Mouse (Mus musculus) E14TG2a.4 (cell line): ENCODE results near the gene Fbf1.
A peak's percentile ranks its signal among the peaks of the same experiment; 100 is the strongest.

ENCODE experiments used
- H3K27me3 ChIP-seq: 2 replicates; pipeline ENCODE4 v1.6.1; 2014; ENCODE audit warnings: low read length, control low read depth; ENCODE audit not compliant: insufficient read depth
- H3K36me3 ChIP-seq: 2 replicates; pipeline ENCODE4 v1.6.1; 2014; ENCODE audit warnings: low read length, control low read depth; ENCODE audit not compliant: insufficient read depth
- H3K4me1 ChIP-seq: replicated peaks from 2 replicates; pipeline ENCODE4 v1.6.1; 2014; ENCODE audit warnings: low read depth, low read length, control low read depth
- H3K4me3 ChIP-seq: replicated peaks from 2 replicates; pipeline ENCODE4 v1.5.1; 2014; ENCODE audit warnings: mild to moderate bottlenecking, low read length
- H3K9me3 ChIP-seq: 2 replicates; pipeline ENCODE4 v1.6.1; 2014; ENCODE audit warnings: low read length, control low read depth
- CTCF ChIP-seq: conservative IDR thresholded peaks from 2 replicates; pipeline ENCODE4 v1.5.1; 2014; ENCODE audit warnings: low read length
- NANOG ChIP-seq: IDR thresholded peaks from 2 replicates; pipeline ENCODE4 v1.6.1; 2014; ENCODE audit warnings: borderline replicate concordance, low read length, mixed read lengths
- POU5F1 ChIP-seq: IDR thresholded peaks from 2 replicates; pipeline ENCODE4 v1.6.1; 2014; ENCODE audit warnings: low read length, borderline replicate concordance

Fbf1 gene

GRCm38 (mm10) chr11:116167884-116168439 is at the start of gene Fbf1:
TSS of gene Fbf1 (minus strand) at chr11:116168166.
- Histone ChIP-seq H3K4me1 (peaks cover 40% of the 10 kb centered on the region), H3K4me3 (peak within 1 kb of the TSS; percentile 86), H3K36me3 (peaks cover 32% of the 10 kb centered on the region), H3K27me3 (peaks cover 15% of the 10 kb centered on the region; the same call in 1 of the 2 replicates), H3K9me3 (no peaks in the 10 kb centered on the region)
- TF ChIP-seq CTCF (no peak), NANOG (no peak), POU5F1 (no peak)

GRCm38 (mm10) chr11:116216549-116216948 is 48.6 kb upstream of the Fbf1 start:
- H3K9me3 ChIP-seq: no peaks in the 10 kb centered on the region
- H3K4me1 ChIP-seq: peaks cover 60% of the 10 kb centered on the region
- H3K36me3 ChIP-seq: no peaks in the 10 kb centered on the region
- peak overlapping the region; percentile 63; the same call in 1 of the 2 replicates for H3K4me3 ChIP-seq
- peaks cover 15% of the 10 kb centered on the region for H3K27me3 ChIP-seq
- no peak for TF ChIP-seq CTCF
- TF ChIP-seq NANOG: no peak
- TF ChIP-seq POU5F1: no peak

GRCm38 (mm10) chr11:116215991-116216390 is 48.0 kb upstream of the Fbf1 start:
- Histone ChIP-seq H3K27me3 (peaks cover 10% of the 10 kb centered on the region), H3K9me3 (no peaks in the 10 kb centered on the region), H3K4me3 (peak overlapping the region; percentile 63), H3K4me1 (peaks cover 60% of the 10 kb centered on the region), H3K36me3 (no peaks in the 10 kb centered on the region)
- TF ChIP-seq NANOG (no peak), POU5F1 (no peak), CTCF (no peak)

GRCm38 (mm10) chr11:116215181-116215580 is 47.2 kb upstream of the Fbf1 start:
- Histone ChIP-seq H3K27me3 (peaks cover 1% of the 10 kb centered on the region), H3K9me3 (no peaks in the 10 kb centered on the region), H3K36me3 (no peaks in the 10 kb centered on the region), H3K4me3 (peak overlapping the region; percentile 63; the same call in 1 of the 2 replicates), H3K4me1 (peaks cover 60% of the 10 kb centered on the region)
- TF ChIP-seq NANOG (no peak), CTCF (peak; percentile 86)

- Histone ChIP-seq H3K4me3 (no peak overlapping the region), H3K4me1 (peaks cover 57% of the 10 kb centered on the region), H3K27me3 (no peaks in the 10 kb centered on the region), H3K36me3 (no peaks in the 10 kb centered on the region), H3K9me3 (no peaks in the 10 kb centered on the region)
- TF ChIP-seq NANOG: no peak
- no peak for TF ChIP-seq CTCF
- no peak for TF ChIP-seq POU5F1
Measured at GRCm38 (mm10) chr11:116213877-116214510, 46.0 kb upstream of the Fbf1 start.

GRCm38 (mm10) chr11:116212847-116213246 is 44.9 kb upstream of the Fbf1 start:
- no peaks in the 10 kb centered on the region for H3K36me3 ChIP-seq
- no peaks in the 10 kb centered on the region for H3K9me3 ChIP-seq
- TF ChIP-seq NANOG: no peak
- TF ChIP-seq POU5F1: no peak
- TF ChIP-seq CTCF: no peak
- peaks cover 52% of the 10 kb centered on the region for H3K4me1 ChIP-seq
- H3K27me3 ChIP-seq: no peaks in the 10 kb centered on the region
- H3K4me3 ChIP-seq: no peak overlapping the region

GRCm38 (mm10) chr11:116210696-116211095 is 42.7 kb upstream of the Fbf1 start:
- no peak overlapping the region for H3K4me3 ChIP-seq
- H3K27me3 ChIP-seq: no peaks in the 10 kb centered on the region
- TF ChIP-seq POU5F1: no peak
- no peak for TF ChIP-seq CTCF
- no peak for TF ChIP-seq NANOG
- H3K9me3 ChIP-seq: no peaks in the 10 kb centered on the region
- peaks cover 47% of the 10 kb centered on the region for H3K4me1 ChIP-seq
- H3K36me3 ChIP-seq: peaks cover 13% of the 10 kb centered on the region

GRCm38 (mm10) chr11:116209257-116209656 is 41.3 kb upstream of the Fbf1 start:
- Histone ChIP-seq H3K27me3 (no peaks in the 10 kb centered on the region), H3K9me3 (no peaks in the 10 kb centered on the region), H3K36me3 (peaks cover 21% of the 10 kb centered on the region), H3K4me1 (peaks cover 37% of the 10 kb centered on the region), H3K4me3 (no peak overlapping the region)
- TF ChIP-seq NANOG (no peak), POU5F1 (no peak), CTCF (no peak)
